Mouse (Mus musculus) right cerebral cortex, postnatal 10 days (tissue): ENCODE measurements around the gene Pnpla3.
"Not testable (repeated sequence)": the region's sequence is repeated elsewhere in the genome, so short reads cannot be mapped to it uniquely, and the experiment has no call there.

Source experiments
- DNase-seq, 2 experiments: peaks; one replicate each; pipeline ENCODE4 v3.0.0; 2021; ENCODE audit warnings: low spot score in 2 of 2

Gene Pnpla3

DNA sequence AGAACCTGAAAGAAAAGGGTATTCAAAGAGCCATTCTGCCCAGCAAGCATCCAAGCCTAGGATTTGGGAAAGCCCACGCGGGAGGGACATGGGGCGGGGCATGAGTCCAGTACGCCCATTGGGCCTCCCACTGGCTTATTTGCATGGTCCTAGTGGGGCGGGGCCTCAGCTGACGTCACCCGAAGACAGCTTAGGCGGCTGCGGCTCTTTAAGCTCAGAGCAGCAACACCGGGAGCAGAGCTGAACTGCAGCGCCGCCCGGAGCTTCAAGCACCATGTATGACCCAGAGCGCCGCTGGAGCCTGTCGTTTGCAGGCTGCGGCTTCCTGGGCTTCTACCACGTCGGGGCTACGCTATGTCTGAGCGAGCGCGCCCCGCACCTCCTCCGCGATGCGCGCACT, at the start of gene Pnpla3:
Pnpla3 (plus strand) TSS at position 238 of the 400 bp plus-strand sequence.
- peak; percentile 98 to 99 for DNase-seq

- no peak for DNase-seq
Observed at GRCm38 (mm10) chr15:84120612-84121011, 47.0 kb upstream of the Pnpla3 start.

DNA sequence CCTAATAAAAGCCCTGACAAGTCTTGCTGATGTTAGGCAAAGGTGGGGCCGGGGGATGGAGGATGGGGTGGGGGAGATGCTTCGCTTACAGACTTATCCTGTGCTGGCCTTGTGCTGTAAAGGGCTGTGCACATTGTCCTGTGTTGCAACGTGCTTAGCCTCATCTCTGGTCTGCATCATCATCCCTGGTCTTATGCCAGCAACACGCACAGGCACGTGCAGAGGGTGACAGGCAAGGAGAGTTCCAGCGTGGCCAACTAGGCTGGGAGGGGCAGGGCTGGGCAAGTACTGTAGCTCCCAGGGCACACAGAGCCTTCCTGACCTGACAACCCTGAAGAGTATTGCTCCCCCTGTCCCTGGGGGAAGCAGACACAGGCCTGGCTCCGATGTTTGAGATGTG, 46.6 kb upstream of the Pnpla3 start:
- no peak for DNase-seq

- no peak for DNase-seq
Observed at GRCm38 (mm10) chr15:84123075-84123474, 44.6 kb upstream of the Pnpla3 start, which contains the start of gene Pnpla5. TSS of gene Pnpla5 (minus strand) at chr15:84123175.

GRCm38 (mm10) chr15:84124086-84124485, 43.6 kb upstream of the Pnpla3 start:
- no peak for DNase-seq

DNA sequence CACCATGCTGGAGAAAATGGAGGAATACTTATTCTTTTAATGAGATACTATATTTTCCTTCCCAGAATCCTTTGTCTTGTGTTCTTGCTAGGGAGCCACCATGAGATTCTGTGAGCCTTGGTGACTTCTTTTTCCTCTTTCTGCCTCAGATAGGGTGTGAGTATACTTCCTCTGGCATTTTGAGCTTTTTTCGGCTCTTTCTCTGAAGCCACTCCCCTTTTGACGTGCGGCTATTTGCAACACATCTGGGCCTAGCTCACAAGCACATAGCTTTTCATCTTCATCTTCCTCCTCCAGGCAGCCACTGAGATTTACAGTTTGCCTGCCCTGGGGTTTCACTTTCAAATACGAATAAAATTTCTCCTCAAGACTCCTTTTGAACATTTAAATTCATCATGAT, 41.2 kb upstream of the Pnpla3 start:
- no peak for DNase-seq

- no peak for DNase-seq
Observed at GRCm38 (mm10) chr15:84126871-84127270, 40.8 kb upstream of the Pnpla3 start.

- DNase-seq = peak in 1 of 2 experiments; percentile 44
Observed at GRCm38 (mm10) chr15:84131096-84131786, 36.4 kb upstream of the Pnpla3 start.

DNA sequence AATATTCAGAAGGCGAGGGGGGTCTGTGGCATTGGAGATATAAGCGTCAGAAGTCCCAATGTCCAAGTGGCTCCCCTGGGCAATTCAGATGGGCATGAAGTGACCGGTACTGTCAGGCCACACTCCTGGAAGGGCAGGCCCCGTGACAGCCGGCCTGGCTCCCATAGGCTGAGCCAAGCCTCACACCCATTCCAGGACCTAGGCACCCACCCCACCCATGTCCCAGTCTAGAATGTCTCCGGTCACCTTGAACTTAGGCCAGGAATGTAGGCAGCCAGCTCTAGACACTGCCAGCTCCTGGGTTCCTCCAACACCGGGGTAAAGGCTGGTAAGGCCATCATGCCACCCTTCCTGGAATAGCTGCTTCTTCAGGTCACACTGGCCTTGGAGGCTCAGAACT, 35.7 kb upstream of the Pnpla3 start:
- DNase-seq = no peak

DNA sequence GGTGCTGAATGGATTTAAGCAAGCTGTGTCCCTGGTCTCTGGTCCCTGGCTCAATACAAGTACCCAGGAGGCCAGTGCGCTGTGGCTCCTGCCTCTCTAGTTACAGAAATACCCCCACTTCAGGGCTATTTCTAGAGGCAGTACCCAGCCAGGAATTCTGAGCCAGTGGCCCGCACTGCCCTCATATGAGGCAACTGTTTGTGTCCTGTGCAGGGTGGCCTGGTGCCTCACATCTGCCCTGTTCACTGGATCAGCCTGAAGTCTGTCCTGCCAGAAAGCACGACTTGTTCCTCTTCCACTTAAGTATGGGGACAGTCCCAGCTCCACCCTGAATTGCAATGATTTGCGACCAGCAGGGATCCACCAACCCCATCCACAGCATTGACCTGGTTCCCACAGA, 34.2 kb upstream of the Pnpla3 start:
- no peak for DNase-seq

GRCm38 (mm10) chr15:84135472-84135871, 32.2 kb upstream of the Pnpla3 start:
- no peak for DNase-seq

- no peak for DNase-seq
Observed at GRCm38 (mm10) chr15:84136473-84137415, 30.9 kb upstream of the Pnpla3 start.

DNA sequence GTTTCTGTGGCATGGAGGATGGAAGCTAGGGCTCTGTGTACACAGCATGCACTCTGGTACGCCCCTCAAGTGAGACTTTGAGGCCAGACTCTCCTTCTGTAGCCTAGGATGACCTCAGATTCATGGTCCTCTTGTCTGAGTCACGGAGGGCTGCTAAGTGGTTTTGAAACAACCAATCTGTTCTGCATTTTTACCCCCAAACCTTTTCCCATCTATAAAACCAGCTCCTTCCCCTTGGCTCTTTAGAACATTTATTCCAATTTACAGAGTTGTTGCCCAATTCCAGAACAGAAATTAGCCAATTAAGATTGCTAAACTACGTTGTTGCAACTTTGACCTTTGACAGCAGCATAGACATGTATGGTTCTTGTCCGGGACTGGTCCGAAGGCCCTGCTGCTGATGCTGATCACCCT, 28.0 kb upstream of the Pnpla3 start:
- no peak for DNase-seq

- DNase-seq = no peak
Observed at GRCm38 (mm10) chr15:84140109-84140508, 27.5 kb upstream of the Pnpla3 start.

- DNase-seq = no peak
Observed at GRCm38 (mm10) chr15:84140929-84141328, 26.7 kb upstream of the Pnpla3 start.

- DNase-seq = no peak
Observed at GRCm38 (mm10) chr15:84156158-84156557, 11.5 kb upstream of the Pnpla3 start.

DNA sequence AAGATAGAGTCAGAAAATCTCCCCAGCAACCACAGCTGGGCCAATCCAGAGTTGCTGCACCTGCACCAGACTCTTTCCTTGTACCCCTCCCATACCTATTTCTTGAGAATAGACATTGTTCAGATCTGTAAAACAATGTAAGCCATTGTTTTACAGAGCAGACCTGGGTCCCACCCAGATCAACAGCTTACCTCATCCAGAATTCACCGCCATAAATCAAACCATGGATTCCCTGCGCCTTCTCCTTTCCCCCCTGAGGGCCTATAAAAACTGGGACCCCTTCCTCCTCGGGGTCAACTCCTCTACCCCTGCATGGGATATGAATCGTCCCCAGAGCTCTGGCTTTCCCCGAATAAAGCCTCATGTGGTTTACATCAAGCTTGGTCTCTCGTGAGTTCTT, 10.1 kb upstream of the Pnpla3 start:
- not testable (repeated sequence) for DNase-seq

DNA sequence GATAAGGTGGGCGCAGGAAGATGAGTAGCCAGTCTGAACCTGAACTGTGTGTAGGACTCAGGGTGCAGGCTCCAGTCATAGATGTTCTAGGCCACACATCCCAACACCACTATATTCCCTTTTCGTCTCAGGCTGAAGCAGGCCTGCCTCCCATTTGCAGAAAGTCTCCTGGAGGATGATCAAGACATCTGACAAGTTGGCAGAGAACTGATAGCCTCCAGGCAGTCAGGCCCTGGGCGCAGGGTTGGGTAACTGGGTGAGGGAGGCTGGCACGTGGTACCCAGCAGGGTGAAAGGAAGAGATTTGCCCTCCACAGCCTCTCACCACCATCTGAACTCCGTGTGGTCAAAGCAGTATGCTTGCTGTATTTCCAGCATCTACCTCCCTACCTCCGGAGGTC, 5.8 kb upstream of the Pnpla3 start:
- no peak for DNase-seq

GRCm38 (mm10) chr15:84166818-84167217, 819 bp upstream of the Pnpla3 start:
- DNase-seq = no peak

DNA sequence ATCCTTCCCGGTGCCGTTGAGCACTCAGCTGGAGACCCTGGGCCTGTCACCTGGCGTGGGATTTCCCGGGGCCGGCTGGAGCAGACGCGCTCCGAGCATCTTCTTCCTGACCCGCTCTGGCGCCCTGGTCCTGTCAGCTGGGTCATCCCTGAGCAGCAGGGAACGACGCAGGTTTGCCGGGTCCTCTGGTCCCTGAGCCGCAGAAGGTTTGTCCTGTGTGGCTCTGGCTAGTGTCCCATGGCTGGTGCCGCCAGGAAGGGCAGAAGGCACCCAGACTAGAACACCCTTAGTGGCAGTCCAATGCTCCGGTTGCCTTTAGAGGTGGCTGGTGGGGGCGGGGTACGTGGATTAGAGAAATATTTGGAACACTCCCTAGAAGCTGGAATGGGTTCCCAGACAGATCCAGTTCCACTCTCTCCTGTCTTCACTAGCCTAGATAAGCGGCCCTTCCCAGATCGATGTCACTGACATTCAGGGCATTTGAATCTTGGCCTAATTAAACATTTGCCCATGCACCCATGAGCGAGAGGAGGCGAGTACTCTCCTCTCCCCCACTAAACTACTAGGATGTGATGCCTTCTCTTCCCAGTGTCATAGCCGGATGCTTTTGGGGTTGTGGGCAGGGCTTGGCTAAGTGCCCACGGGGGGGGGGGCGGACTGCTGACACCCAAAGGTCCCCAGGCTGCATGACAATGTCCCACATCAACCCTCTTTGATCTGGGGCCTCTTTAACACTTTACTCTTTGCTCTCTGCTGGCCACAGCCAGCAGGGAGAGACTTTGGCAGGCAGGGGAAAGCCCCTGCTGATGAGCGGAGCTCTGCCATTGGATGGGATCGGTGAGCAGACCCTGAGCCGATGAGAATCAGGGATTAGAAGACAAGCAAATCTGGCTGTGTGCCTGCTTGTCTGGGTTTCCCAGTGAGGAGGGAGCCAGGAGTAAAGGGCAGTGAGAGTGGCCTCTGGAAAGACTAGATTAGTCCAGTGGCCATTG, 829 bp downstream of the Pnpla3 start:
- peak; percentile 76 to 80 for DNase-seq

GRCm38 (mm10) chr15:84169511-84169910, 1.9 kb downstream of the Pnpla3 start:
- DNase-seq = no peak

DNA sequence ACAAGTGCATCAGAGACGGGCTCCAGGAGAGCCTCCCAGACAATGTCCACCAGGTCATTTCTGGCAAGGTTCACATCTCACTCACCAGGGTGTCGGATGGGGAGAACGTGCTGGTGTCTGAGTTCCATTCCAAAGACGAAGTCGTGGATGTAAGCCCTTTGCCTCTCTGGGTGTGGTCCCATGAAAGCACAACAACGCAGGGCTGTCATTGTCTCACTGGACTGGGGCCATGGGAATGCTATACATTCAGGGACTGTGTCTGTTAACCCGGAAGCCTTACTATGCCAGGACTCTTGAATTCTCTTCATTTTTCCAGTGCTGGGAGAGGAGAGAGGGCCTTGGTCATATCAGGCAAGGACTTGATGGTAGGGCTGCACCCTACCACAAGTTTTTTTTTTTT, 3.5 kb downstream of the Pnpla3 start:
- DNase-seq = no peak
